Mouse (Mus musculus): ENCODE measurements around the gene Ak2. TPM values are rescaled to one million over a fixed set of nuclear protein-coding genes. Genes with fewer than 3 reads are reported as not detected.
A peak's percentile ranks its signal among the peaks of the same experiment; 100 is the strongest.

Ak2 gene
- polyA plus RNA-seq, 1 experiment from 2014 or later: 139 TPM

- whole genome bisulfite sequencing (ENCODE audit: insufficient replicate concordance): 72% methylated on average over 5 of the region's 5 CpGs
- Histone ChIP-seq H3K9me3 (replicated peaks; ENCODE audit: control insufficient read depth, low read length) (no peaks in the 10 kb centered on the region), H3K4me2 (no peak overlapping the region), H3K27ac (ENCODE audit: low read depth, low read length) (peak overlapping the region; percentile 50; the same call in 1 of the 2 replicates), H3K36me3 (ENCODE audit: control insufficient read depth, insufficient read depth, low read length) (peaks cover 17% of the 10 kb centered on the region), H3K27me3 (ENCODE audit: control insufficient read depth, insufficient read depth, low read length) (no peaks in the 10 kb centered on the region; the same call in 1 of the 2 replicates), H3K4me3 (ENCODE audit: low read depth, low read length) (no peak overlapping the region), H3K9ac (ENCODE audit: low read depth, low read length) (no peak overlapping the region), H3K4me1 (ENCODE audit: control insufficient read depth, insufficient read depth, low read length) (peaks cover 14% of the 10 kb centered on the region)
- ATAC-seq (replicated peaks; ENCODE audit: insufficient number of reproducible peaks, low FRiP score, low TSS enrichment): no peak
Observed at GRCm38 (mm10) chr4:129009521-129009920, 17.8 kb downstream of the Ak2 start.

- 34% methylated on average over 15 of the region's 15 CpGs for WGBS (ENCODE audit: insufficient replicate concordance)
- H3K4me3 ChIP-seq (ENCODE audit: low read depth, low read length): no peak overlapping the region
- H3K36me3 ChIP-seq (ENCODE audit: control insufficient read depth, insufficient read depth, low read length): peaks cover 15% of the 10 kb centered on the region
- no peak overlapping the region for H3K27ac ChIP-seq (ENCODE audit: low read depth, low read length)
- no peak for ATAC-seq (replicated peaks; ENCODE audit: insufficient number of reproducible peaks, low FRiP score, low TSS enrichment)
- H3K4me1 ChIP-seq (ENCODE audit: control insufficient read depth, insufficient read depth, low read length): peaks cover 21% of the 10 kb centered on the region
- H3K9me3 ChIP-seq (replicated peaks; ENCODE audit: control insufficient read depth, low read length): no peaks in the 10 kb centered on the region
- H3K27me3 ChIP-seq (ENCODE audit: control insufficient read depth, insufficient read depth, low read length): no peaks in the 10 kb centered on the region; the same call in 1 of the 2 replicates
- H3K9ac ChIP-seq (ENCODE audit: low read depth, low read length): no peak overlapping the region
- no peak overlapping the region for H3K4me2 ChIP-seq
Observed at GRCm38 (mm10) chr4:129011604-129012121, 19.9 kb downstream of the Ak2 start.

- 37% methylated on average over 10 of the region's 10 CpGs for WGBS (ENCODE audit: insufficient replicate concordance)
- no peak overlapping the region for H3K4me2 ChIP-seq
- no peak overlapping the region for H3K27ac ChIP-seq (ENCODE audit: low read depth, low read length)
- ATAC-seq (replicated peaks; ENCODE audit: insufficient number of reproducible peaks, low FRiP score, low TSS enrichment): no peak
- H3K4me1 ChIP-seq (ENCODE audit: control insufficient read depth, insufficient read depth, low read length): peaks cover 25% of the 10 kb centered on the region
- no peaks in the 10 kb centered on the region; the same call in 1 of the 2 replicates for H3K27me3 ChIP-seq (ENCODE audit: control insufficient read depth, insufficient read depth, low read length)
- H3K9me3 ChIP-seq (replicated peaks; ENCODE audit: control insufficient read depth, low read length): no peaks in the 10 kb centered on the region
- H3K9ac ChIP-seq (ENCODE audit: low read depth, low read length): no peak overlapping the region
- H3K36me3 ChIP-seq (ENCODE audit: control insufficient read depth, insufficient read depth, low read length): peaks cover 5% of the 10 kb centered on the region
- H3K4me3 ChIP-seq (ENCODE audit: low read depth, low read length): no peak overlapping the region
Observed at GRCm38 (mm10) chr4:129013151-129013864, 21.6 kb downstream of the Ak2 start.

- no peaks in the 10 kb centered on the region; the same call in 1 of the 2 replicates for H3K27me3 ChIP-seq (ENCODE audit: control insufficient read depth, insufficient read depth, low read length)
- H3K9ac ChIP-seq (ENCODE audit: low read depth, low read length): no peak overlapping the region
- H3K4me2 ChIP-seq: no peak overlapping the region
- ATAC-seq (replicated peaks; ENCODE audit: insufficient number of reproducible peaks, low FRiP score, low TSS enrichment): no peak
- H3K36me3 ChIP-seq (ENCODE audit: control insufficient read depth, insufficient read depth, low read length): no peaks in the 10 kb centered on the region
- H3K27ac ChIP-seq (ENCODE audit: low read depth, low read length): no peak overlapping the region
- no peak overlapping the region for H3K4me3 ChIP-seq (ENCODE audit: low read depth, low read length)
- H3K9me3 ChIP-seq (replicated peaks; ENCODE audit: control insufficient read depth, low read length): no peaks in the 10 kb centered on the region
- H3K4me1 ChIP-seq (ENCODE audit: control insufficient read depth, insufficient read depth, low read length): peaks cover 25% of the 10 kb centered on the region
- WGBS (ENCODE audit: insufficient replicate concordance): 32% methylated on average over 4 of the region's 4 CpGs
Observed at GRCm38 (mm10) chr4:129016329-129016728, 24.6 kb downstream of the Ak2 start.

GRCm38 (mm10) chr4:129017150-129017549 is 25.4 kb downstream of the Ak2 start:
- Histone ChIP-seq H3K9me3 (replicated peaks; ENCODE audit: control insufficient read depth, low read length) (no peaks in the 10 kb centered on the region), H3K4me1 (ENCODE audit: control insufficient read depth, insufficient read depth, low read length) (peaks cover 20% of the 10 kb centered on the region), H3K4me2 (no peak overlapping the region), H3K27ac (ENCODE audit: low read depth, low read length) (no peak overlapping the region), H3K36me3 (ENCODE audit: control insufficient read depth, insufficient read depth, low read length) (no peaks in the 10 kb centered on the region), H3K4me3 (ENCODE audit: low read depth, low read length) (no peak overlapping the region), H3K9ac (ENCODE audit: low read depth, low read length) (0 out of 2 replicates have a peak overlapping the region, but pooled peaks have one; percentile 22), H3K27me3 (ENCODE audit: control insufficient read depth, insufficient read depth, low read length) (no peaks in the 10 kb centered on the region; the same call in 1 of the 2 replicates)
- no peak for ATAC-seq (replicated peaks; ENCODE audit: insufficient number of reproducible peaks, low FRiP score, low TSS enrichment)
- WGBS (ENCODE audit: insufficient replicate concordance): 62% methylated on average over 10 of the region's 10 CpGs

- Histone ChIP-seq H3K9ac (ENCODE audit: low read depth, low read length) (no peak overlapping the region), H3K4me1 (ENCODE audit: control insufficient read depth, insufficient read depth, low read length) (peaks cover 14% of the 10 kb centered on the region), H3K4me3 (ENCODE audit: low read depth, low read length) (no peak overlapping the region), H3K9me3 (replicated peaks; ENCODE audit: control insufficient read depth, low read length) (no peaks in the 10 kb centered on the region), H3K36me3 (ENCODE audit: control insufficient read depth, insufficient read depth, low read length) (no peaks in the 10 kb centered on the region), H3K27me3 (ENCODE audit: control insufficient read depth, insufficient read depth, low read length) (no peaks in the 10 kb centered on the region), H3K4me2 (no peak overlapping the region), H3K27ac (ENCODE audit: low read depth, low read length) (no peak overlapping the region)
- ATAC-seq (replicated peaks; ENCODE audit: insufficient number of reproducible peaks, low FRiP score, low TSS enrichment): no peak
- 78% methylated on average over 9 of the region's 9 CpGs for WGBS (ENCODE audit: insufficient replicate concordance)
Observed at GRCm38 (mm10) chr4:129018788-129019435, 27.2 kb downstream of the Ak2 start.

- H3K4me1 ChIP-seq (ENCODE audit: control insufficient read depth, insufficient read depth, low read length): peaks cover 17% of the 10 kb centered on the region
- H3K9me3 ChIP-seq (replicated peaks; ENCODE audit: control insufficient read depth, low read length): no peaks in the 10 kb centered on the region
- ATAC-seq (replicated peaks; ENCODE audit: insufficient number of reproducible peaks, low FRiP score, low TSS enrichment): no peak
- no peak overlapping the region for H3K4me3 ChIP-seq (ENCODE audit: low read depth, low read length)
- H3K4me2 ChIP-seq: no peak overlapping the region
- 68% methylated on average over 9 of the region's 9 CpGs for WGBS (ENCODE audit: insufficient replicate concordance)
- no peaks in the 10 kb centered on the region for H3K27me3 ChIP-seq (ENCODE audit: control insufficient read depth, insufficient read depth, low read length)
- no peaks in the 10 kb centered on the region for H3K36me3 ChIP-seq (ENCODE audit: control insufficient read depth, insufficient read depth, low read length)
- H3K27ac ChIP-seq (ENCODE audit: low read depth, low read length): no peak overlapping the region
- H3K9ac ChIP-seq (ENCODE audit: low read depth, low read length): no peak overlapping the region
Observed at GRCm38 (mm10) chr4:129019788-129020187, 28.0 kb downstream of the Ak2 start.

- Histone ChIP-seq H3K9me3 (replicated peaks; ENCODE audit: control insufficient read depth, low read length) (no peaks in the 10 kb centered on the region), H3K9ac (ENCODE audit: low read depth, low read length) (no peak overlapping the region), H3K4me2 (no peak overlapping the region), H3K4me1 (ENCODE audit: control insufficient read depth, insufficient read depth, low read length) (peaks cover 21% of the 10 kb centered on the region), H3K27me3 (ENCODE audit: control insufficient read depth, insufficient read depth, low read length) (no peaks in the 10 kb centered on the region), H3K36me3 (ENCODE audit: control insufficient read depth, insufficient read depth, low read length) (no peaks in the 10 kb centered on the region), H3K27ac (ENCODE audit: low read depth, low read length) (no peak overlapping the region), H3K4me3 (ENCODE audit: low read depth, low read length) (no peak overlapping the region)
- no peak for ATAC-seq (replicated peaks; ENCODE audit: insufficient number of reproducible peaks, low FRiP score, low TSS enrichment)
- WGBS (ENCODE audit: insufficient replicate concordance): 62% methylated on average over 6 of the region's 6 CpGs
Observed at GRCm38 (mm10) chr4:129020454-129020853, 28.7 kb downstream of the Ak2 start.

Measured in heart, embryonic 11.5 days (tissue).